Mouse (Mus musculus) adrenal gland, postnatal 36 days (tissue): ENCODE measurements around the gene Otos. TPM values are rescaled to one million over a fixed set of nuclear protein-coding genes. Genes with fewer than 3 reads are reported as not detected.

Source experiments
- DNase-seq, 2 experiments: peaks; one replicate each; pipeline ENCODE4 v3.0.0; 2021; ENCODE audit warnings: mixed read lengths in 1 of 2
- total RNA-seq, 2 experiments: library from RNA; stranded (reverse); gene quantifications; 2 replicates each; pipeline ENCODE4 v1.2.3; 2021

Otos gene
- total RNA-seq, 2 experiments from 2014 or later: not detected

GRCm38 (mm10) chr1:92646601-92647000 lies 2.0 kb downstream of the Otos start:
- peak in 1 of 2 experiments; percentile 32 for DNase-seq

- DNase-seq: no peak
Measured at GRCm38 (mm10) chr1:92646111-92646510, 2.5 kb downstream of the Otos start.

GRCm38 (mm10) chr1:92644916-92645315 lies 3.7 kb downstream of the Otos start:
- no peak for DNase-seq

DNA sequence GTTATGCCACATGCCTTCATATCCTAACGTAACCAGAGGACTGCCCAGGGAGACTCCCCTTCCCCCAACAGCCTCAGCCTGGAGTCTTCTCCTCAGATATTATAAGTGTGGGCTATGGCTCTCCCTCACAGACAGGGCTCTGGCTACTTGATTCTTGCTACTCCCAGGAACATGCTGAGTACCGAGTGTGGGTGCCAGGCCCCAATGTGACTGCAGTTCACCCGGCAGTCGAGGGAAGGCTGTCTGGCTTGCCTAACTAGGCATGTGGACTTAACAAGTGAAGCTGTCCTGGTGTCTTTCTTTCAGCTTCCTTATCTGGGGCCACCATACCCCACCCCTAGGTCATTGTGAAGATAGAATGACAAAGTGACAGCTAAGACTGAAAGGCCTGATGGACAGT lies 5.0 kb downstream of the Otos start:
- no peak for DNase-seq

DNA sequence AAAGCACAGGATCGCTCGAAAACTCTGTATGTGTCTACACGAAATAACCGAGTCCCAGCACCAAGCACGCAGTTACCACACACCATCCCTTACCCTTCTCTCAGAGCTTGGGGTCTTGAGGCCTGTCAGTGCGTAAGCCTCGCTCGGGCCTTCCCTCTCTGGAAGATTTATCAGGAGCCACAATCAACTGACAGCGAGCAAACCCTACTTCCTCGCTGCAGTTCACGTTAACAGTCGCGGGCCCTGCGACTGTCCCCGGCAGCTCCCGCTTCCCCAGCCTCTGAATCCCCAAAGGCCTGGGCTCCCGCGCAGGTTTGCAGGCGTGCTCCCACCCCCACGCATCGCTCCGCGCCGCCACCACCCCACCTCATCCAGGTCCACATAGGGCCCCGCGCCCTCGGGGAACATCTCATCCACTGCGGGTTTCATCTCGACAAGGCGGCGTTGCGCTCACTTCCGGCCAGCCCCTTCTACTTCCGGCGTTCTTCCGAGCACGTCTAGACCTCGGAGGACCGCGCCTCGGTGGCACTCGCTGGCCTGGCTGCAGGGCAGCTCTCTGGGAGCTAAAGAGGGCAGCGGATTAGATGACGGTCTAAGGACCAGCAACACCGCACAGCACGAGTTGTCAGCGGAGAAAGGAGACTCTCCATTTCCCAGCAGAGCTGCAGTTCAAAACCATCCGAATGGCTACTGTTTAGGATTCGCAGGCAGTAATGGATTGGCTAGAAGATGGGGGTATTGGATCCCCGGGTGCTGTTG lies 6.9 kb downstream of the Otos start, which contains the start of gene Cops9:
Cops9 (minus strand) TSS at position 472 of the 759 bp plus-strand sequence.
- DNase-seq: peak; percentile 94

- DNase-seq: no peak
Measured at GRCm38 (mm10) chr1:92640393-92640792, 8.2 kb downstream of the Otos start.

- no peak for DNase-seq
Measured at GRCm38 (mm10) chr1:92638736-92639135, 9.9 kb downstream of the Otos start.

DNA sequence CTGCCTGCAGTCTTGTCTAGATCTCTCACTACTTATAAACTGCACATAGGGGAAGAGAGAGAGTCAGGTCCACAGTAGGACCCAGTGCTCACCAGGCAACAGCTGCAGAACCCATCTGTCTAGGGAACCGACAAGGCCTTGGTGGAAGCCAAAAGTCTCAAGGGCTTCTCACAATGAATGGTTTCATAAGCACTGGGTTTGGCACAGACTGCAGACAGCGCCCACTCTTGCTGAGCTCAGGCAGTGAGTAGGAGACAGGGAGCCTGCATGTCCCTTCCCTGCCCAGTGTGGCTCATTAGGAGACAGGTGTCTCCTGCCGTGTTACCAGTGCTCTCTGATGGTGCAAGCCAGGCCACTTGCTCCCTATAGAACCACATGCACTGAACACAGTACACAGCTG lies 10.5 kb downstream of the Otos start:
- peak; percentile 52 to 72 for DNase-seq

DNA sequence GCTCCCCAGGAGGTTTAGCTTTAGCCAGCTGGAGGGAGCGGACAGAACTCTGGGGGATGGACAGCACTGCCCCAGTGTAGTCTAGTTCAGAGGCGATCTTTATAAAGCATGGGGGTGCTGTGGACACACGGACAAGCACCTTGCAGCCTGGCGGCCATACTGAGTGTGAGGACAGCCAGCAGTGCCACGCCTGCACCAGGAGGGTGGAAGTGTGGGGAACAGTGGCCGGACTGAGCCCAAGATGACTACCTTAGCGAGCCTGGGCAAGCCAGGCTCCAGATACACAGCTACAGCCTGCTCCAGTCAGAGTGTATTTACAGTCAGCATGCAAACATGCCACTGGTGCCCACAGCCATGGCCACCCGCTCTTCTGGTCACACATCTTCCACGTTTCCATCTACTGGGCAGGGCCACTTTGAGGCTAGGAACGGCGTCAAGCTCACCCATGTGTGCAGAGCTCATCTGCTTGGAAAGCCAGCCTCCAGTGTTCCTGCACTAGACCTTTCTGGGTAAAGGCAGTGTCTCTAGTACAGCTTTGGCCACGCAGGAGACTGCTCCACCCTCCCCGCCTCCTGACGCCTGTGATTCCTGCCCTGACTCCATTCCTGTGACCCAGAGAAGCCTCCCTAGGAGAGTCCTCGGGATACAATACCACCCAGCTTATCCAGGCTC lies 11.0 kb downstream of the Otos start:
- DNase-seq: no peak

- no peak for DNase-seq
Measured at GRCm38 (mm10) chr1:92636676-92637075, 12.0 kb downstream of the Otos start.

DNA sequence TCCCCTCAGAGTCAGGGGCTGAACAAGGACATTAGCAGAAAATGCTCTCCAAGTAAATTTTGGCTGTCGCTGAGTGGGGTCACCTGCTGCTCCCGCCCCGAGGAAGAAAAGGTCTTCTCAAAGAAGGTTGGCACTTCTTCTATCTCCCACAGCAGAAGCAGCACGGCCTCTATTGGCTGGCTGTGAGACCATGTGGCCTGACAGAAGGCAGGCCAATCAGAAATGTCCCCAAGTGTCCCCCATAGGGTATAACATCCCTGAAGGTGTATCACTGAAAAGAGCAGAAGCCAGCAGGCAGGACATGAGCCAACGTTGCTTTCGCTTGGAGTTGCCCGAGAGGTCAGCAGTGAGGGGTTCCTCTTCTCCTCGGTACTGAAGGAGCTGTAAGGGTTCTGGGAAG lies 12.6 kb downstream of the Otos start:
- DNase-seq: no peak

- DNase-seq: no peak
Measured at GRCm38 (mm10) chr1:92634976-92635599, 13.6 kb downstream of the Otos start.

DNA sequence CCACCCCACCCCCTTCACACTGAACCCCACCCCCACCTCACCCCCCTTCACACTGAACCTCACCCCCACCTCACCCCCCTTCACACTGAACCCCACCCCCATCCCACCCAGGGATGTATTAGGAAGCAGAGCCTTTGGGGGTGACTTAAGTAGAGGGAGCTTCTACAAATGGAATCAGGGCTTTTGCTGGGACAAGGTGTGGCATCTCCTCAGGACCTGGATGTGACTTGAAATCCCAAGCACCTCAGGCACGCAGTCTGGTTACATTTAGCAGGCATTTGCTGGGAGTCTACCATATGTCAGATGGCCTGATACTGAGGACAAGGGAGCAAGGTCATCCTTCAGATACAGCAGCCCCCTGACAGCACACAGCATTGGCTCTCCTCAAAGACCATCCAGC lies 14.1 kb downstream of the Otos start:
- DNase-seq: no peak

GRCm38 (mm10) chr1:92633726-92634125 lies 14.9 kb downstream of the Otos start:
- DNase-seq: peak in 1 of 2 experiments; percentile 37

GRCm38 (mm10) chr1:92632948-92633347 lies 15.7 kb downstream of the Otos start:
- no peak for DNase-seq

GRCm38 (mm10) chr1:92632196-92632595 lies 16.4 kb downstream of the Otos start:
- DNase-seq: no peak

GRCm38 (mm10) chr1:92628227-92628626 lies 20.4 kb downstream of the Otos start:
- no peak for DNase-seq

DNA sequence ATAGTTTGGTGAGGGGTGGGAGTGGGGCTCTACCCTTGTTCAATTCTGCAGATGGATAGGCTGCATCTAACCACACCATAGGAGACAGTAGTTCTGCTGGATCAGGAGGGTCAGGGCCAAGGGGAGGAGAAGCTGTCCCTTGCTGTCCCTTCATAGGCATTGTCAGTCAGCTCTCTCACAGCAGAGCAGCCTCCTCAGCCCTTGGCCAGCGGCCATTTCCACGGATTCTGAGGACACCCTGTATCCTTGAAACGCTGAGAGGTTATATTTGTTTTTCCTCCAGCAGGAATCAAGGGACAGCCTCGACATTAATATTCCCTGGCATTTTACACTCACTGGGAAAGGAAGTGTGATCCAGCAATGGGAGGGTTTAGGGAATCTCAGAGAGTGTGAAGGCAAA lies 30.3 kb downstream of the Otos start:
- peak; percentile 89 to 93 for DNase-seq

DNA sequence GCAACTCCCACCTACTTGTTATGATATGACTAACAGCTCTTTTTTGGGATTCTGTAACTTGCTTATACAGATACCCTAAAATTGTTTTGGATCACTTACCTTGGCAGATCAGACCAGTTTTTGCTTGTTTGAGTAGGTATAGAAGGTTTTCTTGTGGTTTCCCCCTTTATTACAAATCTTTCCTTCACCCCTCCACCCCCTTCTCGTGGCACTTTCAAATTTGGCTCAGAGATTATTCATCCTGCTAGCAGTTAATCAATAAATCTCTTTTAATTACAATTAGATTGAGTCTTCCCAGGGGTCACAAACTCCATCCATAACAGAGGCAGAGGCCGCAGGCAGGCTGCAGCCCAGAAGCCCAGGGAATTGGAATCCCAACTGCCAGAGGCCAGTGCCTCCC lies 31.2 kb downstream of the Otos start, which contains the start of gene Olfr12:
Olfr12 (plus strand) TSS at position 301 of the 400 bp plus-strand sequence.
- no peak for DNase-seq

- no peak for DNase-seq
Measured at GRCm38 (mm10) chr1:92616046-92616445, 32.6 kb downstream of the Otos start.

DNA sequence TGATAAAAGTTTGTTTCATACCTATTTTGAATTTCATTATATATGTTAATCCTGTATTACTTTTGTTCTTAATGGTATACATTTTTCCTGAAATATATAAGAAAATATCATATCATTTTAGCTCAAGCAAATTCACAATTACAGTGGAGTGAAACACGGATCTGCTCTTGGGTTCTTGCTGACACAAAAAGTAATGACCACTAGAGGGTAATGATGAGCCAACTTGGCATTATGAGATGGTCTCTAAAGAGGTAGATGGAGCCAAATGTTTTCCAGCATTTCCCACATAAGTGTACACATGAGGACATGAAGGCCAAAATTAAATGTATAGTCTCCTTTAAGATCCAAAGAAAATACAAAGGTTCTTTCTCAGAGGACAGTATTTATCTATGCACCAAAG lies 34.1 kb downstream of the Otos start:
- no peak for DNase-seq

- DNase-seq: no peak
Measured at GRCm38 (mm10) chr1:92613175-92613574, 35.5 kb downstream of the Otos start.

- DNase-seq: peak; percentile 38 to 59
Measured at GRCm38 (mm10) chr1:92611008-92611407, 37.6 kb downstream of the Otos start.
